Mouse (Mus musculus) hindbrain, embryonic 13.5 days (tissue): ENCODE results near the gene Ppp1r36. TPM values are rescaled to one million over a fixed set of nuclear protein-coding genes. Genes with fewer than 3 reads are reported as not detected.

Source experiments
- ATAC-seq: fragments of 200-750 bp; cut with Nextera tagmentation; 2 replicates; pipeline ENCODE4 v1.8.0; 2017; ENCODE audit warnings: moderate TSS enrichment; ENCODE audit not compliant: low FRiP score
- H3K27ac ChIP-seq: fragments of 300-500 bp; sonication (generic); 2 replicates; pipeline ENCODE4 v1.5.1; 2015; ENCODE audit warnings: inconsistent platforms, mild to moderate bottlenecking, moderate library complexity
- H3K27me3 ChIP-seq: fragments of 300-500 bp; sonication (generic); 2 replicates; pipeline ENCODE4 v1.6.1; 2015; ENCODE audit warnings: mild to moderate bottlenecking, inconsistent platforms
- H3K36me3 ChIP-seq: fragments of 300-500 bp; sonication (generic); 2 replicates; pipeline ENCODE4 v1.6.1; 2015; ENCODE audit warnings: mild to moderate bottlenecking, inconsistent platforms
- H3K4me1 ChIP-seq: fragments of 300-500 bp; sonication (generic); replicated peaks from 2 replicates; pipeline ENCODE4 v1.6.1; 2015; ENCODE audit warnings: inconsistent platforms
- H3K4me2 ChIP-seq: fragments of 300-500 bp; sonication (generic); 2 replicates; pipeline ENCODE4 v1.6.1; 2015; ENCODE audit warnings: inconsistent platforms, mild to moderate bottlenecking, moderate library complexity
- H3K4me3 ChIP-seq: fragments of 300-500 bp; sonication (generic); 2 replicates; pipeline ENCODE4 v1.5.1; 2015; ENCODE audit warnings: mild to moderate bottlenecking, inconsistent platforms
- H3K9ac ChIP-seq: fragments of 300-500 bp; sonication (generic); 2 replicates; pipeline ENCODE4 v1.6.1; 2015; ENCODE audit warnings: mild to moderate bottlenecking, inconsistent platforms
- H3K9me3 ChIP-seq: fragments of 300-500 bp; sonication (generic); 2 replicates; pipeline ENCODE4 v1.6.1; 2016; ENCODE audit warnings: inconsistent platforms
- WGBS: fragments of 180-500 bp; shearing (Covaris S2); methylation state at CpG from one replicate; pipeline ENCODE4 v1.1.7; 2015; 5-methylcytosine and 5-hydroxymethylcytosine counted together
- polyA plus RNA-seq: library from polyadenylated mRNA; unstranded; fragments of >200 nt; fragmentation: Nextera tagmentation; extraction: Ambion mirVana; gene quantifications from 2 replicates; pipeline ENCODE4 v1.2.1, GENCODE M21; 2015

Ppp1r36 gene
- polyA plus RNA-seq, 1 experiment from 2014 or later = 2.2 TPM

DNA sequence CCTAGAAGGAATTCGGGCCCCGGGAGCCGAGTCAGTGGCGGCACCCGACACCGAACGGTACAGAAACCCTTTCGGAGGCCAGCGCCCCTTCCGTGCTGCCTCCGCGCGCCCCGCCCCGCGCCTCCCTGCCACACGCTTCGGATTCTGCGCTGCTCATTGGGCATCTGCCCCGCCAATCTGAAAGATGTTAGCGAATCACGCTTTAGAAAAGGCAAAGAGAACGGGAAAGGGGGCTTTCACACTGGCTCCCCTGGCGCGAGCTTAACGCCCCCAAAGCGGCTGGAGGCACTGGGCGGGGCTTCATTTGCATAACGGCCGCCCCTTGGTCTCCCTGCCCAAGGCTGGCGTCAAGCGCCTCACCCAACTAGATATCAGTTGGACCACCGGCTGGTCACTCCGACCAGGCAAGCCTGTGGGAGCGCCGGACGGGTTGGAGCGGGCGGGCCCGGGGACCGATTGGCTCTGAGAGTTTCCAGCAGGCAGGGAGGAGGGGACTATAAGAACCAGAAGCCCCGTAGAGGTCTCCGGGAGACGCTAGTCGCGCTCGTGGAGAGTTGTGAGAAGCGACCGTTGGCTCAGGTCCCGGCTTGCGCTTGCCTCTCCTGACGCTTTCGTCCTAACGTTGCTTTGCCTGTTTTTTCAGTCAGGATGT, 13.3 kb upstream of the Ppp1r36 start, which contains the start of gene Hspa2:
Hspa2 (plus strand) TSS at position 291 of the 652 bp plus-strand sequence.
- Histone ChIP-seq H3K4me1 (peaks cover 26% of the 10 kb centered on the region), H3K36me3 (no peaks in the 10 kb centered on the region), H3K4me3 (peak within 1 kb of the TSS; percentile 68), H3K9me3 (no peaks in the 10 kb centered on the region), H3K27me3 (peaks cover 58% of the 10 kb centered on the region), H3K27ac (peak within 1 kb of the TSS; percentile 89), H3K4me2 (peak within 1 kb of the TSS; percentile 79), H3K9ac (peak within 1 kb of the TSS; percentile 72)
- peak; percentile 96 for ATAC-seq
- under 1% methylated on average over 54 of the region's 54 CpGs for WGBS

DNA sequence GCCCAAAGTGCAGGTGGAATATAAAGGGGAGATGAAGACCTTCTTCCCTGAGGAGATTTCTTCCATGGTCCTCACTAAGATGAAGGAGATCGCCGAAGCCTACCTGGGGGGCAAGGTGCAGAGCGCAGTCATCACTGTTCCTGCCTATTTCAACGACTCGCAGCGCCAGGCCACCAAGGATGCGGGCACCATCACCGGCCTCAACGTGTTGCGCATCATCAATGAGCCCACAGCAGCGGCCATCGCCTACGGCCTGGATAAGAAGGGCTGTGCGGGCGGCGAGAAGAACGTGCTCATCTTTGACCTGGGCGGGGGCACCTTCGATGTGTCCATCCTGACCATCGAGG, 12.5 kb upstream of the Ppp1r36 start:
- Histone ChIP-seq H3K4me1 (peaks cover 26% of the 10 kb centered on the region), H3K27ac (no peak overlapping the region), H3K4me2 (peak overlapping the region; percentile 79), H3K9me3 (no peaks in the 10 kb centered on the region), H3K9ac (no peak overlapping the region), H3K4me3 (peak overlapping the region; percentile 68), H3K36me3 (no peaks in the 10 kb centered on the region), H3K27me3 (peaks cover 60% of the 10 kb centered on the region)
- no peak for ATAC-seq
- WGBS = 7% methylated on average over 20 of the region's 20 CpGs

DNA sequence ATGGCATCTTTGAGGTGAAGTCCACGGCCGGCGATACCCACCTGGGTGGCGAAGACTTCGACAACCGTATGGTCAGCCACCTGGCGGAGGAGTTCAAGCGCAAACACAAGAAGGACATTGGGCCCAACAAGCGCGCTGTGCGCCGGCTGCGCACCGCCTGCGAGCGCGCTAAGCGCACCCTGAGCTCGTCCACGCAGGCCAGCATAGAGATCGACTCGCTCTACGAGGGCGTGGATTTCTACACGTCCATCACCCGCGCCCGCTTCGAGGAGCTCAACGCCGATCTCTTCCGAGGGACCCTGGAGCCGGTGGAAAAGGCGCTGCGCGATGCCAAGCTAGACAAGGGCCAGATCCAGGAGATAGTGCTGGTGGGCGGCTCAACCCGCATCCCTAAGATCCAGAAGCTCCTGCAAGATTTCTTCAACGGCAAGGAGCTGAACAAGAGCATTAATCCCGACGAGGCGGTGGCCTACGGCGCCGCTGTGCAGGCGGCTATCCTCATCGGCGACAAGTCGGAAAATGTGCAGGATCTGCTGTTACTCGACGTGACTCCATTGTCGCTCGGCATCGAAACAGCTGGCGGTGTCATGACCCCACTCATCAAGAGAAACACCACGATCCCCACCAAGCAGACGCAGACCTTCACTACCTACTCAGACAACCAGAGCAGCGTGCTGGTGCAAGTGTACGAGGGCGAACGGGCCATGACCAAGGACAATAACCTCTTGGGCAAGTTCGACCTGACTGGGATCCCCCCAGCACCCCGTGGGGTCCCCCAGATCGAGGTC, 12.0 kb upstream of the Ppp1r36 start:
- Histone ChIP-seq H3K4me1 (peaks cover 26% of the 10 kb centered on the region), H3K9ac (no peak overlapping the region), H3K4me3 (peak overlapping the region; percentile 68), H3K27me3 (peaks cover 60% of the 10 kb centered on the region), H3K9me3 (no peaks in the 10 kb centered on the region), H3K27ac (no peak overlapping the region), H3K4me2 (peak overlapping the region; percentile 79), H3K36me3 (no peaks in the 10 kb centered on the region)
- no peak for ATAC-seq
- WGBS = 2% methylated on average over 64 of the region's 64 CpGs

GRCm38 (mm10) chr12:76405971-76406370, 11.4 kb upstream of the Ppp1r36 start:
- Histone ChIP-seq H3K4me2 (peak overlapping the region; percentile 79), H3K9me3 (no peaks in the 10 kb centered on the region), H3K4me1 (peaks cover 26% of the 10 kb centered on the region), H3K36me3 (no peaks in the 10 kb centered on the region), H3K9ac (no peak overlapping the region), H3K27ac (no peak overlapping the region), H3K27me3 (peaks cover 60% of the 10 kb centered on the region), H3K4me3 (peak overlapping the region; percentile 68)
- WGBS = 3% methylated on average over 23 of the region's 23 CpGs
- no peak for ATAC-seq

DNA sequence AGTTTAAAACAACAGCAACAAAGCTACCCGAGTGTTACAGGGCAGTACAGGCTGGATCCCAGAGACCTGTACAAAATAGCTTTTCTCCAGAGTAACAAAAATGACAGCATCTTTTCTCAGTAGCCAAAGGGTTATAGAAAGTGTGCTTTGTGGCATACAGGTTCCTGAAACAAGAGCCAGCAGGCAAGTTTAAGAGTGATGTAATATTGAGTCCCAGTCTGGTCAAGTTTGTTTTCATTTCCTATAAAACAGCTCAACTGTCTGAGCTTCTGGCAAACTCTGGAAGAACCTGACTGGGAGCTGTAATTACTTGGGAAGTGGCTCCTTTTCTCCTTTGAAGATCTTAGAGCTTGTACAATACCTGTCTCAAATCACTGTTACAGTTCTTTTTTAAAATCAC, 10.2 kb upstream of the Ppp1r36 start:
- 37% methylated on average over 1 of the region's 1 CpGs for WGBS
- Histone ChIP-seq H3K4me2 (no peak overlapping the region), H3K9me3 (no peaks in the 10 kb centered on the region), H3K9ac (no peak overlapping the region), H3K27me3 (peaks cover 53% of the 10 kb centered on the region), H3K36me3 (no peaks in the 10 kb centered on the region), H3K4me3 (no peak overlapping the region), H3K4me1 (peaks cover 26% of the 10 kb centered on the region), H3K27ac (no peak overlapping the region)
- ATAC-seq = no peak

- H3K9me3 ChIP-seq = no peaks in the 10 kb centered on the region
- no peak overlapping the region for H3K4me2 ChIP-seq
- H3K4me3 ChIP-seq = no peak overlapping the region
- H3K27me3 ChIP-seq = peaks cover 44% of the 10 kb centered on the region
- peaks cover 19% of the 10 kb centered on the region for H3K4me1 ChIP-seq
- ATAC-seq = no peak
- H3K36me3 ChIP-seq = no peaks in the 10 kb centered on the region
- H3K9ac ChIP-seq = no peak overlapping the region
- H3K27ac ChIP-seq = no peak overlapping the region
- WGBS = 72% methylated on average over 4 of the region's 4 CpGs
These were observed 8.2 kb upstream of the Ppp1r36 start for GRCm38 (mm10) chr12:76409166-76409565.

DNA sequence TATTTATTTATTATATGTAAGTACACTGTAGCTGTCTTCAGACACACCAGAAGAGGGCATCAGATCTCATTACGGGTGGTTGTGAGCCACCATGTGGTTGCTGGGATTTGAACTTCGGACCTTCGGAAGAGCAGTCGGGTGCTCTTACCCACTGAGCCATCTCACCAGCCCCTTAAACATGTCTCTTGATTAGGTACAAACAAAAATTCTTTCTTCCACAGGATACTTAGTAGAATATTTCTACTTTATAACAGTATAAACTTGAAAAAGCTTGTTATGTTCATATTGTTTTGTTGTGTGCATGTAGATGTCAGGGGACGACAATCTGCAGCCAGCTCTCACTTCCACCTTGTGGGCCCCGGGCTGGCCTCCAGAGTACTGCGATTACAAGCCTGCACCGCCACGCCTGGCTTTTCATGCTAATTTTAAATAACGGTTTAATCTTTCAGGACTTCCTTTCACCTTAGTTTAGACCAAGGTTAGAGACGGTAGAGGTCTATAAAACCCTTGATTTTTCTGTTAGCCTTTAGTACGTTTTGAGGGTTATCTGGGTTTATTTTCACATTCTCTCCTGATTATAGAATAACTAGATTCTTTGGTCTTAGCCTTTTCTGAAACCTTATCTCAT, 1.8 kb upstream of the Ppp1r36 start:
- peaks cover 7% of the 10 kb centered on the region for H3K4me1 ChIP-seq
- WGBS = 90% methylated on average over 12 of the region's 12 CpGs
- no peak overlapping the region for H3K27ac ChIP-seq
- no peak for ATAC-seq
- no peak overlapping the region for H3K9ac ChIP-seq
- no peak overlapping the region for H3K4me2 ChIP-seq
- no peak overlapping the region for H3K4me3 ChIP-seq
- H3K27me3 ChIP-seq = peaks cover 31% of the 10 kb centered on the region
- no peaks in the 10 kb centered on the region for H3K9me3 ChIP-seq
- H3K36me3 ChIP-seq = no peaks in the 10 kb centered on the region

GRCm38 (mm10) chr12:76418346-76418745, 1.0 kb downstream of the Ppp1r36 start:
- Histone ChIP-seq H3K36me3 (no peaks in the 10 kb centered on the region), H3K9me3 (no peaks in the 10 kb centered on the region), H3K9ac (no peak overlapping the region), H3K4me2 (no peak overlapping the region), H3K27ac (no peak overlapping the region), H3K4me1 (peaks cover 7% of the 10 kb centered on the region), H3K4me3 (no peak overlapping the region), H3K27me3 (peaks cover 31% of the 10 kb centered on the region)
- WGBS = 94% methylated on average over 5 of the region's 5 CpGs
- no peak for ATAC-seq

- Histone ChIP-seq H3K27ac (no peak overlapping the region), H3K4me1 (peaks cover 5% of the 10 kb centered on the region; the same call in 1 of the 2 replicates), H3K27me3 (no peaks in the 10 kb centered on the region), H3K4me2 (no peak overlapping the region), H3K9ac (no peak overlapping the region), H3K36me3 (no peaks in the 10 kb centered on the region), H3K4me3 (no peak overlapping the region), H3K9me3 (no peaks in the 10 kb centered on the region)
- no peak for ATAC-seq
- 95% methylated on average over 3 of the region's 3 CpGs for WGBS
These were observed 7.9 kb downstream of the Ppp1r36 start for GRCm38 (mm10) chr12:76425256-76425655.

- Histone ChIP-seq H3K9ac (no peak overlapping the region), H3K4me1 (peaks cover 5% of the 10 kb centered on the region; the same call in 1 of the 2 replicates), H3K4me2 (no peak overlapping the region), H3K27ac (no peak overlapping the region), H3K36me3 (no peaks in the 10 kb centered on the region), H3K4me3 (no peak overlapping the region), H3K27me3 (no peaks in the 10 kb centered on the region), H3K9me3 (no peaks in the 10 kb centered on the region)
- 61% methylated on average over 5 of the region's 5 CpGs for WGBS
- no peak for ATAC-seq
These were observed 10.2 kb downstream of the Ppp1r36 start for GRCm38 (mm10) chr12:76427546-76427945.

DNA sequence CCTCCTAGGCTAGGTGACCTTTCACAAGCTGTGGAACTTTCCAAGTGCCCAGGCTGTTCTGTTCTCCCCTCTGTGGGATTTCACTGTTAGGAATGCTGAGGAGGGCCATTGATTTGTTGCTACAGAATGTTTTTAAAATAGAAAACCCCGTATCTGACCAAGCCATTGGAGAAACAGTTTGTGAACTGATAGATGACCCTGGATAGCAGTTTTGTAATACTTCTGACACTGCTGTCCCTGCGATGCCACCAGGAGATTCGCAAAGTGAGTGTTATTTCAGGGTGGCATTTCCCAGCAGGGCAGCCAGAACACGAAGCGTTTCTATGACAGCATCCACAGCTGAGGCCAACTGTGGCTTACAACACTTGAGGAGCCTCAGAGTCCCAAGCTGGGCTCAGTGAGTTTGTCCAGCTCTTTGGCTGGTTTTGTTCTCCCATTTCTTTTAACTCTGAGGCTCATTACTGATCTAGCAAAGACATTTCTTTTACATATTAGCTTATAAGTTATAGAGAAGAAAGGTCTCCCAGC, 13.6 kb downstream of the Ppp1r36 start:
- Histone ChIP-seq H3K9me3 (no peaks in the 10 kb centered on the region), H3K27ac (no peak overlapping the region), H3K36me3 (no peaks in the 10 kb centered on the region), H3K4me3 (no peak overlapping the region), H3K4me2 (no peak overlapping the region), H3K9ac (no peak overlapping the region), H3K27me3 (peaks cover 19% of the 10 kb centered on the region), H3K4me1 (peaks cover 12% of the 10 kb centered on the region)
- 63% methylated on average over 5 of the region's 5 CpGs for WGBS
- no peak for ATAC-seq

- H3K36me3 ChIP-seq = no peaks in the 10 kb centered on the region
- H3K27ac ChIP-seq = no peak overlapping the region
- H3K27me3 ChIP-seq = peaks cover 22% of the 10 kb centered on the region
- no peak overlapping the region for H3K4me3 ChIP-seq
- no peaks in the 10 kb centered on the region for H3K9me3 ChIP-seq
- no peak overlapping the region for H3K4me2 ChIP-seq
- no peak overlapping the region for H3K9ac ChIP-seq
- peaks cover 12% of the 10 kb centered on the region for H3K4me1 ChIP-seq
- no peak for ATAC-seq
- WGBS = 89% methylated on average over 6 of the region's 6 CpGs
These were observed 14.1 kb downstream of the Ppp1r36 start for GRCm38 (mm10) chr12:76431431-76431830.
